Mouse (Mus musculus): ENCODE data around the gene Nusap1. TPM values are rescaled to one million over a fixed set of nuclear protein-coding genes. Genes with fewer than 3 reads are reported as not detected.

Nusap1 gene
- total RNA-seq (2014; fragmentation: Nextera tagmentation), result 128 and 138 TPM in 2 replicates
- total RNA-seq (2017), result 51.6 and 54.7 TPM in 2 replicates
- polyA plus RNA-seq (2012), result 1.8 and 2.2 TPM in 2 replicates

GRCm38 (mm10) chr2:119618199-119618982 lies at the start of gene Nusap1, which contains the start of gene Oip5:
TSS of gene Nusap1 (plus strand) at chr2:119618298.
TSS of gene Oip5 (minus strand) at chr2:119618469.
- TF ChIP-seq TAL1 (conservative IDR thresholded peaks at IDR 0.05; ENCODE audit: low read depth, low read length) (no peak), CTCF (IDR thresholded peaks at IDR 0.05; ENCODE audit: low read depth, low read length) (no peak), POLR2AphosphoS5 (IDR thresholded peaks at IDR 0.05; ENCODE audit: insufficient replicate concordance, low read depth, low read length) (no peak), GATA1 (IDR thresholded peaks at IDR 0.05; ENCODE audit: borderline replicate concordance, low read length) (no peak), GATA2 (IDR thresholded peaks at IDR 0.05; ENCODE audit: borderline replicate concordance, low read depth, low read length) (no peak)
- DNase-seq (ENCODE audit: low spot score), result peak; percentile 94

GRCm38 (mm10) chr2:119572471-119572870 lies 45.6 kb upstream of the Nusap1 start:
- ATAC-seq (ENCODE audit: extremely low read depth, insufficient number of reproducible peaks, low FRiP score, poor library complexity, severe bottlenecking), result no peak
- H3K4me3 ChIP-seq (ENCODE audit: low read depth, low read length), result no peak overlapping the region
- no peaks in the 10 kb centered on the region for H3K4me1 ChIP-seq (ENCODE audit: insufficient read depth, low read depth, low read length)
- H3K36me3 ChIP-seq (replicated peaks), result peaks cover 66% of the 10 kb centered on the region
- H3K9me3 ChIP-seq (replicated peaks), result no peaks in the 10 kb centered on the region
- no peaks in the 10 kb centered on the region for H3K27me3 ChIP-seq (ENCODE audit: insufficient read depth, low read length)
- DNase-seq (ENCODE audit: low spot score), result no peak
- no peak for TF ChIP-seq TAL1 (conservative IDR thresholded peaks at IDR 0.05; ENCODE audit: low read depth, low read length)
- no peak for TF ChIP-seq GATA1 (IDR thresholded peaks at IDR 0.05; ENCODE audit: borderline replicate concordance, low read length)
- no peak for TF ChIP-seq CTCF (IDR thresholded peaks at IDR 0.05; ENCODE audit: low read depth, low read length)
- TF ChIP-seq POLR2AphosphoS5 (IDR thresholded peaks at IDR 0.05; ENCODE audit: insufficient replicate concordance, low read depth, low read length), result no peak
- TF ChIP-seq GATA2 (IDR thresholded peaks at IDR 0.05; ENCODE audit: borderline replicate concordance, low read depth, low read length), result no peak

More at GRCm38 (mm10) chr2:119618199-119618982, at the start of gene Nusap1, which contains the start of gene Oip5:
- H3K4me3 ChIP-seq (ENCODE audit: low read depth, low read length), result peak within 1 kb of the TSS; percentile 95
- ATAC-seq (ENCODE audit: extremely low read depth, insufficient number of reproducible peaks, low FRiP score, poor library complexity, severe bottlenecking), result peak; percentile 99
- H3K27me3 ChIP-seq (ENCODE audit: insufficient read depth, low read length), result no peaks in the 10 kb centered on the region
- peaks cover 28% of the 10 kb centered on the region for H3K36me3 ChIP-seq (replicated peaks)
- peaks cover 24% of the 10 kb centered on the region for H3K4me1 ChIP-seq (ENCODE audit: insufficient read depth, low read depth, low read length)
- no peaks in the 10 kb centered on the region for H3K9me3 ChIP-seq (replicated peaks)

- no peaks in the 10 kb centered on the region for H3K27me3 ChIP-seq (ENCODE audit: insufficient read depth, low read length)
- DNase-seq (ENCODE audit: low spot score) (no peak), ATAC-seq (ENCODE audit: extremely low read depth, insufficient number of reproducible peaks, low FRiP score, poor library complexity, severe bottlenecking) (no peak)
- H3K9me3 ChIP-seq (replicated peaks), result no peaks in the 10 kb centered on the region
- H3K4me3 ChIP-seq (ENCODE audit: low read depth, low read length), result no peak overlapping the region
- H3K36me3 ChIP-seq (replicated peaks), result peaks cover 61% of the 10 kb centered on the region
- TF ChIP-seq GATA1 (IDR thresholded peaks at IDR 0.05; ENCODE audit: borderline replicate concordance, low read length) (no peak), CTCF (IDR thresholded peaks at IDR 0.05; ENCODE audit: low read depth, low read length) (no peak)
- peaks cover 4% of the 10 kb centered on the region; the same call in 1 of the 2 replicates for H3K4me1 ChIP-seq (ENCODE audit: insufficient read depth, low read depth, low read length)
Observed at GRCm38 (mm10) chr2:119581571-119581970, 36.5 kb upstream of the Nusap1 start.

DNA sequence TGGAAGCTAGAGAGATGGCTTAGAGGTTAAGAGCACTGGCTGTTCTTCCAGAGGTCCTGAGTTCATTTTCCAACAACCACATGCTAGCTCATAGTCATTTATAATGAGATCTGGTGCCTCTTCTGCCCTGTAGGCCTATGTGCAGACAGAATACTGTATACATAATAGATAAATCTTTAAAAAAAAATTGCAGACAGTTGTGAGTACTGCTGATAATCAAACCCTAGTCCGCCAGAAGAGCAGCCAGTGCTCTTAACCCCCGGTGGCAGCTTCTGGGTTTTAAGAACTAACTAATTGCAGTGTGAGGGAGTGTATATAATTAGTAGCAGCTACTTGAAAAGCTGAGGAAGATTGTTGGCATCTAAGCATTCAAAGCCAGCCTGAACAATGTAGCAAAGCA lies 34.7 kb upstream of the Nusap1 start:
- Histone ChIP-seq H3K9me3 (replicated peaks) (peaks cover under 1% of the 10 kb centered on the region), H3K36me3 (replicated peaks) (peaks cover 51% of the 10 kb centered on the region), H3K4me3 (ENCODE audit: low read depth, low read length) (no peak overlapping the region), H3K27me3 (ENCODE audit: insufficient read depth, low read length) (no peaks in the 10 kb centered on the region), H3K4me1 (ENCODE audit: insufficient read depth, low read depth, low read length) (peaks cover 4% of the 10 kb centered on the region; the same call in 1 of the 2 replicates)
- DNase-seq (ENCODE audit: low spot score) (no peak), ATAC-seq (ENCODE audit: extremely low read depth, insufficient number of reproducible peaks, low FRiP score, poor library complexity, severe bottlenecking) (no peak)
- no peak for TF ChIP-seq GATA2 (IDR thresholded peaks at IDR 0.05; ENCODE audit: borderline replicate concordance, low read depth, low read length)
- no peak for TF ChIP-seq CTCF (IDR thresholded peaks at IDR 0.05; ENCODE audit: low read depth, low read length)
- no peak for TF ChIP-seq POLR2AphosphoS5 (IDR thresholded peaks at IDR 0.05; ENCODE audit: insufficient replicate concordance, low read depth, low read length)
- TF ChIP-seq GATA1 (IDR thresholded peaks at IDR 0.05; ENCODE audit: borderline replicate concordance, low read length), result no peak
- no peak for TF ChIP-seq TAL1 (conservative IDR thresholded peaks at IDR 0.05; ENCODE audit: low read depth, low read length)

- H3K36me3 ChIP-seq (replicated peaks), result peaks cover 46% of the 10 kb centered on the region
- peaks cover 4% of the 10 kb centered on the region for H3K9me3 ChIP-seq (replicated peaks)
- ATAC-seq (ENCODE audit: extremely low read depth, insufficient number of reproducible peaks, low FRiP score, poor library complexity, severe bottlenecking) (no peak), DNase-seq (ENCODE audit: low spot score) (no peak)
- TF ChIP-seq TAL1 (conservative IDR thresholded peaks at IDR 0.05; ENCODE audit: low read depth, low read length) (no peak), GATA2 (IDR thresholded peaks at IDR 0.05; ENCODE audit: borderline replicate concordance, low read depth, low read length) (no peak), POLR2AphosphoS5 (IDR thresholded peaks at IDR 0.05; ENCODE audit: insufficient replicate concordance, low read depth, low read length) (no peak), CTCF (IDR thresholded peaks at IDR 0.05; ENCODE audit: low read depth, low read length) (no peak), GATA1 (IDR thresholded peaks at IDR 0.05; ENCODE audit: borderline replicate concordance, low read length) (no peak)
- no peaks in the 10 kb centered on the region for H3K27me3 ChIP-seq (ENCODE audit: insufficient read depth, low read length)
- peaks cover 4% of the 10 kb centered on the region; the same call in 1 of the 2 replicates for H3K4me1 ChIP-seq (ENCODE audit: insufficient read depth, low read depth, low read length)
- H3K4me3 ChIP-seq (ENCODE audit: low read depth, low read length), result no peak overlapping the region
Observed at GRCm38 (mm10) chr2:119584282-119584681, 33.8 kb upstream of the Nusap1 start.

DNA sequence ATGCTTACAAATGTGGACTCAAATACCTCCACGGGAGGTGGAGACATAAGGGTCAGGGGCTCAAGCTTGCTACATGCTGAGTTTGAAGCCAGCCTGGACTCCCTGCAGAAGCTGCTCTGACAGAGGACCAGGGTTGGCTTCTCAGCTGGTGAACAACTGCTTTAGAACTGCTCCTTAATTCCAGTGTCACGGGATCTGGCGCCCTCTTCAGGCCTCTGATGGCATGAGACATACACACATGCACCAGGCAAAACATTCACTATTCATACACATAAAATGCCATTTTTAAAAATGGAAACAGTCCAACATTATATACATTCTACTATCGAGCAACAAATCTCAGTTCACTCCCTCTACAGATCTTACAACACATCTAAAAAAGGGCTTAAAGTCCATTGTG lies 30.7 kb upstream of the Nusap1 start:
- TF ChIP-seq CTCF (IDR thresholded peaks at IDR 0.05; ENCODE audit: low read depth, low read length) (peak; percentile 61; the same call in 1 of the 2 replicates), GATA2 (IDR thresholded peaks at IDR 0.05; ENCODE audit: borderline replicate concordance, low read depth, low read length) (no peak), POLR2AphosphoS5 (IDR thresholded peaks at IDR 0.05; ENCODE audit: insufficient replicate concordance, low read depth, low read length) (no peak), TAL1 (conservative IDR thresholded peaks at IDR 0.05; ENCODE audit: low read depth, low read length) (no peak), GATA1 (IDR thresholded peaks at IDR 0.05; ENCODE audit: borderline replicate concordance, low read length) (no peak)
- DNase-seq (ENCODE audit: low spot score), result peak; percentile 15

More for the DNA sequence above, 30.7 kb upstream of the Nusap1 start:
- ATAC-seq (ENCODE audit: extremely low read depth, insufficient number of reproducible peaks, low FRiP score, poor library complexity, severe bottlenecking), result no peak; the same call in 1 of the 2 replicates
- H3K4me1 ChIP-seq (ENCODE audit: insufficient read depth, low read depth, low read length), result peaks cover 4% of the 10 kb centered on the region; the same call in 1 of the 2 replicates
- H3K4me3 ChIP-seq (ENCODE audit: low read depth, low read length), result no peak overlapping the region
- peaks cover 4% of the 10 kb centered on the region for H3K9me3 ChIP-seq (replicated peaks)
- no peaks in the 10 kb centered on the region for H3K27me3 ChIP-seq (ENCODE audit: insufficient read depth, low read length)
- peaks cover 29% of the 10 kb centered on the region for H3K36me3 ChIP-seq (replicated peaks)

All from G1E (cell line).